Mouse (Mus musculus) liver, embryonic 16.5 days (tissue): ENCODE data around the gene Best2. TPM values are rescaled to one million over a fixed set of nuclear protein-coding genes. Genes with fewer than 3 reads are reported as not detected.

Experiments used
- ATAC-seq: fragments of 200-750 bp; cut with Nextera tagmentation; 2 replicates; pipeline ENCODE4 v1.8.0; 2017; ENCODE audit warnings: low read depth, mild to moderate bottlenecking, moderate number of reproducible peaks, moderate library complexity
- H3K27ac ChIP-seq: fragments of 300-500 bp; sonication (generic); 2 replicates; pipeline ENCODE4 v1.5.1; 2014; ENCODE audit warnings: mild to moderate bottlenecking, low read length
- H3K27me3 ChIP-seq: fragments of 300-500 bp; sonication (generic); 2 replicates; pipeline ENCODE4 v1.6.1; 2014; ENCODE audit warnings: low read depth, low read length, mixed read lengths; ENCODE audit not compliant: control insufficient read depth, insufficient read depth
- H3K36me3 ChIP-seq: fragments of 300-500 bp; sonication (generic); 2 replicates; pipeline ENCODE4 v1.6.1; 2014; ENCODE audit warnings: mild to moderate bottlenecking; ENCODE audit not compliant: control insufficient read depth, insufficient read depth
- H3K4me1 ChIP-seq: fragments of 300-500 bp; sonication (generic); 2 replicates; pipeline ENCODE4 v1.6.1; 2014; ENCODE audit warnings: low read depth, low read length, mixed read lengths; ENCODE audit not compliant: control insufficient read depth
- H3K4me2 ChIP-seq: fragments of 300-500 bp; sonication (generic); 2 replicates; pipeline ENCODE4 v1.6.1; 2014; ENCODE audit warnings: low read depth, low read length, mixed read lengths
- H3K4me3 ChIP-seq: fragments of 300-500 bp; sonication (generic); 2 replicates; pipeline ENCODE4 v1.5.1; 2014; ENCODE audit warnings: low read depth, mild to moderate bottlenecking, low read length
- H3K9ac ChIP-seq: fragments of 300-500 bp; sonication (generic); 2 replicates; pipeline ENCODE4 v1.6.1; 2014; ENCODE audit warnings: low read depth, low read length
- H3K9me3 ChIP-seq: fragments of 300-500 bp; sonication (generic); replicated peaks from 2 replicates; pipeline ENCODE4 v1.6.1; 2016; ENCODE audit warnings: low read length; ENCODE audit not compliant: control insufficient read depth
- WGBS: fragments of 180-500 bp; shearing (Covaris S2); extraction: QIAGEN DNeasy Blood & Tissue Kit; methylation state at CpG from one replicate; pipeline ENCODE4 v1.1.7; 2014; ENCODE audit not compliant: insufficient replicate concordance; 5-methylcytosine and 5-hydroxymethylcytosine counted together
- polyA plus RNA-seq: library from polyadenylated mRNA; unstranded; fragments of >200 nt; fragmentation: Nextera tagmentation; extraction: Ambion mirVana; gene quantifications from 2 replicates; pipeline ENCODE4 v1.2.1, GENCODE M21; 2015

Best2 gene
- polyA plus RNA-seq, 1 experiment from 2014 or later, result not detected

DNA sequence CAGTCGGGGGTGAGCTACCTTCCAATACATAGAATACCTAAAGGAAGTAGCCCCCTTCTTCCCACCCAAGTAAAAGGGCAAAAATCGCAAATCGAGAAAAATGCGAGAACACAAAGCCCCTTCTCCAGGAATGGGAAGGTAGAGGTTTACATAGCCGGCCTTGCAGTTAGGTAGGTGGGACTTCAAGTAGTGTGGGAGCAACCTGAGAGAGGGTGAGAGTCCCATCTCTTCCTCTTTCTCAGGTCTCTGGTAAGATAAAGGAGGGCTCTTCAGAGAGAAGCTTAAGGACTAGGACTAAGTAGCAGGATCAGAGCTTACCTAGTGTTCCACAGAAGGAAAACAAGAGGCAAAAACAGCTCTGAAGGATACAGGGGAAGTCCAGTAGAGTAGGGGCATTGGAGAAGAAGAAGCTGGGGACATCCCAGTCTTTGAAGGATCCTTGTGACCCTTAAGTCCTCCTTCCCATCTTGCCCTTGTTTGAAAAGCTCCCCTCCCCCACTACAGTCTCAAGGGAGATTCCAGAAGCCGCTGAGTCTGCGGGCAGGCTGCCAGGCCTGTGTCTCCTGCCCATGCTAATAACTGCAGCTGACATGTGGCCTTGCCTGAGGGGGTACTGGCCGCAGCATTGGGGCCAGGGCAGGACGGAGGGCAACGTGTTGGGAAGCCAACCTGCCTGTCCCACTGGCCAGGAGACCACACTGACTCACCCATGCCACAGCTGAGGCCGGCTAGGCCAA lies 33.5 kb downstream of the Best2 start:
- Histone ChIP-seq H3K4me1 (peaks cover 94% of the 10 kb centered on the region), H3K9me3 (no peaks in the 10 kb centered on the region), H3K36me3 (no peaks in the 10 kb centered on the region), H3K27me3 (peaks cover 9% of the 10 kb centered on the region), H3K4me2 (peak overlapping the region; percentile 98), H3K4me3 (peak overlapping the region; percentile 75), H3K9ac (peak overlapping the region; percentile 59), H3K27ac (peak overlapping the region; percentile 84)
- 51% methylated on average over 11 of the region's 11 CpGs for WGBS
- no peak for ATAC-seq

DNA sequence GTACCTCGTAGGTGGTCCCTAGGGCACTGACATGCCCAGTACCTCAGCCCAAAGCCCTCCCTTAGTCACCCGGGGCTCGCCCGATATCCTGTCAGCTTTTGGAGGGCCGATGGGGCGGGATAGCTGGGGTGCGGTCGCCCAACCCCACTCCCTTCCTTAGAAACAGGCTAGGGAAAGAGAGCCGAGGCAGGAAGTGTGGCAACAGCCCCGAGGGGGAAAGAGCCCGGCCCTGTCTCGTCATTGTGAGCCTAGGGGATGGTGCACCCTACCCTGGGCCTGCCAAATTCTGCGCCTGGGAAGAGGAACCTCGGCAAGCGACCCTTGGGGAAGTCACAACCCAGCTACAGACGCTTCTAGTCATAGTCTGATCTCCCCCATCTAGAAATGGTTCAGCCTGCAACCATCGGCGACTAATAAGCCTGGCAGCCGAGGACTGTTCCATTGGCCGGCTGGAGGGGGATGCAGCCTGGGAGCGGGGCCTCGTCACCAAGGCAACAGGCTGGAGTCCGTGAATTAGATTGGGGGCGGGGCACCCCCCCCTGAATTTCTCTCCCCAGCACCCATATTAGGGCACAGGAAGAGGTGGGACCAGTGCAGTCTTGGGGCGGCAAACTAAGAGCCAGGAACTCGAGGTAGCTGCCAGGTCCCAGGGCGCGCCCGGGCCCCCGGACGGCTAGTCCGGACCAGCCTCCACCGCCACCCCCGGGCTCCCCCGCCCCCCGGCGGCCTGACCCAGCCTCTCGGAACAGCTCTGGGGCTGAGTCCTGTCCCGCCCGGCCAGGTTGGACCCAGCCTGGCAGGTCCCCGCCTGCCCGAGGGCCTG lies 34.5 kb downstream of the Best2 start:
- no peaks in the 10 kb centered on the region; the same call in 1 of the 2 replicates for H3K36me3 ChIP-seq
- H3K4me3 ChIP-seq, result peak overlapping the region; percentile 75
- ATAC-seq, result peak; percentile 26
- H3K9me3 ChIP-seq, result no peaks in the 10 kb centered on the region
- H3K27ac ChIP-seq, result peak overlapping the region; percentile 84
- peaks cover 9% of the 10 kb centered on the region for H3K27me3 ChIP-seq
- WGBS, result 4% methylated on average over 35 of the region's 42 CpGs
- peaks cover 94% of the 10 kb centered on the region for H3K4me1 ChIP-seq
- peak overlapping the region; percentile 98 for H3K4me2 ChIP-seq
- H3K9ac ChIP-seq, result peak overlapping the region; percentile 59

DNA sequence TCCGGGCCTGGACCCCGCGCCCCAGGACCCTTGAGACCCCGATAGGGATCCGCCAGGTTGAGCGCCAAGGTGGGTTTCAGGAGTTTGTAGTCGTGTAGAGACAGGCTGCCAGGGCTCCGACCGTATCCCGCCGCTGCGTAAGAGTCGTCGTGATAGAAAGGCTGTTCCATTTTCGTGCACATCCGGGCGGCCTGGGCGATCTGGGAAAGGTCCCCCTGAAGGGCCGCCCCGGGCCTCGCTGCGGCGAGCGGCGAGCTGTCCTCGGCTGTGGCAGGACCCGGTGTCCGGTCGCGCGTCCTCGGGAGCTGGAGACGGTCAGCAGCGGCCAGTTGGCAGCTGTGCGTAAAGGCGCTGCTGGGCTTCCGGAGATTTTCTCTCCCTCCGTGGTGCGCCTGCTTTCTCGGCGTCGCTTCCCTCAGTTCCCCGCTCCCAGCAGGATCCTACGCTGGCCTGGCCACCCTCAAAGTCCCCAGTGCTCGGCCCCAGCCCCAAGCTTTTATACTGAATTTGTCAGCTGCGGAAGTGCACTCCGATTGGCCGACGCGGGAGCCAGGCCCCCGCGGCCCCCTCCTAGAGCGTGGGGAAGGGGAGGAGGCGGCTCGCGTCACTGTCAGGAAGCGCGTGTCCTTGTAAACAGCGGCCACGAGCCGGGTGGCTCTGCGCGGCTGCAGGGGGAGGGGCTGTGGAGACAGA lies 35.9 kb downstream of the Best2 start, which contains the start of gene Junb:
Gene Junb, minus strand, starts transcription at position 471 of the 693 bp plus-strand sequence.
- Histone ChIP-seq H3K27me3 (peaks cover 9% of the 10 kb centered on the region), H3K36me3 (peaks cover 14% of the 10 kb centered on the region), H3K4me2 (peak within 1 kb of the TSS; percentile 98), H3K9ac (peak within 1 kb of the TSS; percentile 73), H3K4me1 (peaks cover 94% of the 10 kb centered on the region), H3K27ac (peak within 1 kb of the TSS; percentile 97), H3K4me3 (peak within 1 kb of the TSS; percentile 75), H3K9me3 (no peaks in the 10 kb centered on the region)
- peak; percentile 35 for ATAC-seq
- WGBS, result under 1% methylated on average over 63 of the region's 63 CpGs

DNA sequence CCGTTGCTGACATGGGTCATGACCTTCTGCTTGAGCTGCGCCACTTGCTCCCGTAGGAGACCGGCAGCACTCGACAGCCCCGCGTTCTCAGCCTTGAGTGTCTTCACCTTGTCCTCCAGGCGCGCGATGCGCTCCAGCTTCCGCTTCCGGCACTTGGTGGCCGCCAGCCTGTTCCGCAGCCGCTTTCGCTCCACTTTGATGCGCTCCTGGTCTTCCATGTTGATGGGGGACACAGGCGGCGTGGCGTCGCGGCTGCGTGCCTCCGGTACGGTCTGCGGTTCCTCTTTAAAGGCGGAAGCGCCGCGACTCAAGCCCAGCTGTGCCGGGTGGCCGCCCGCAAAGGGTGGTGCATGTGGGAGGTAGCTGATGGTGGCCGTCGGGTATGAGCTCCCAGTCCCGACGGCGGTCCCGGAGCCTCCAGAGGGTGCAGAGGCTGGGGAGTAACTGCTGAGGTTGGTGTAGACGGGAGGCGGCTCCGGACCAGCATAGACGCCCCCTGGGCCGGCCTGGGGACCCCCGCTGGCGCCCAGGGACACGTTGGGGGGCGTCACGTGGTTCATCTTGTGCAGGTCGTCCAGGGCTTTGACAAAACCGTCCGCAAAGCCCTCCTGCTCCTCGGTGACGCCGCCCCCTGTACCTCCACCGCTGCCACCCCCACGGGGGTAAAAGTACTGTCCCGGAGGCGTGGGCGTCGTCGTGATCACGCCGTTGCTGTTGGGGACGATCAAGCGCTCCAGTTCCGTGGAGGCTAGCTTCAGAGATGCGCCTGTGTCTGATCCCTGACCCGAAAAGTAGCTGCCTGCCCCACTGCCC lies 36.7 kb downstream of the Best2 start:
- peak overlapping the region; percentile 98 for H3K4me2 ChIP-seq
- WGBS, result under 1% methylated on average over 70 of the region's 70 CpGs
- peaks cover 97% of the 10 kb centered on the region for H3K4me1 ChIP-seq
- peaks cover 9% of the 10 kb centered on the region for H3K27me3 ChIP-seq
- peaks cover 21% of the 10 kb centered on the region for H3K36me3 ChIP-seq
- H3K4me3 ChIP-seq, result peak overlapping the region; percentile 75
- H3K9me3 ChIP-seq, result no peaks in the 10 kb centered on the region
- H3K9ac ChIP-seq, result peak overlapping the region; percentile 73
- ATAC-seq, result no peak
- peak overlapping the region; percentile 97 for H3K27ac ChIP-seq

DNA sequence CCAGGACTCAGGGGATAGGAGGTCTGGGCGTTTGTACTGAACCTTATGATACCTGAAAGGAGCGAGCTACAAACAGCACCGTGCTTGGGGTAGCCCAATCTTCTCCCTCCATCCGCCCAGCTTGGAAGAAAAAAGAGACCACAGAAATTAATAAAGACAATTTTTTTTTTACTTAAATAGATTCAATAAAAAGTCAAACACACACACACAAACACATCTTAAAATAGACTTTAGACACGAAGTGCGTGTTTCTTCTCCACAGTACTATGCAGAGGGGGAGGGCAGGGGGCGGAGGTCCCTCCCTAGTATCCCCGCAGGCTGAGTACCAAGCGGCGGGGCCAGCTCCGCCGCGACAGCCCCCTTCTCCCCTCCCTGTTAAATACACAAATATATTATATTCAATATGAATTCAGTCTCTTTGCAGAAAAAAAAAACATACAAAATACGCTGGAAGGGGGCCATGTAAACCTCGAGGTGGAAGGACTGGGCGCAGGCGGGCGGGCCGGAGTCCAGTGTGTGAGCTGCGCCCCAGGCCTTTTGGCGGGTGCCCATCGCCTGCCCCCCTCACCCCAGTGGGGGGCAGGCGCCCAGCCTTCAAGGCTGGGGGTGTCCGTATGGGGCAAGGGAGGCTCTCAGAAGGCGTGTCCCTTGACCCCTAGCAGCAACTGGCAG lies 37.4 kb downstream of the Best2 start:
- ATAC-seq, result no peak
- peak overlapping the region; percentile 97 for H3K27ac ChIP-seq
- H3K4me1 ChIP-seq, result peaks cover 95% of the 10 kb centered on the region
- peak overlapping the region; percentile 98 for H3K4me2 ChIP-seq
- peaks cover 9% of the 10 kb centered on the region for H3K27me3 ChIP-seq
- no peaks in the 10 kb centered on the region for H3K9me3 ChIP-seq
- H3K9ac ChIP-seq, result peak overlapping the region; percentile 73
- H3K4me3 ChIP-seq, result peak overlapping the region; percentile 75
- H3K36me3 ChIP-seq, result peaks cover 29% of the 10 kb centered on the region
- WGBS, result under 1% methylated on average over 25 of the region's 25 CpGs

DNA sequence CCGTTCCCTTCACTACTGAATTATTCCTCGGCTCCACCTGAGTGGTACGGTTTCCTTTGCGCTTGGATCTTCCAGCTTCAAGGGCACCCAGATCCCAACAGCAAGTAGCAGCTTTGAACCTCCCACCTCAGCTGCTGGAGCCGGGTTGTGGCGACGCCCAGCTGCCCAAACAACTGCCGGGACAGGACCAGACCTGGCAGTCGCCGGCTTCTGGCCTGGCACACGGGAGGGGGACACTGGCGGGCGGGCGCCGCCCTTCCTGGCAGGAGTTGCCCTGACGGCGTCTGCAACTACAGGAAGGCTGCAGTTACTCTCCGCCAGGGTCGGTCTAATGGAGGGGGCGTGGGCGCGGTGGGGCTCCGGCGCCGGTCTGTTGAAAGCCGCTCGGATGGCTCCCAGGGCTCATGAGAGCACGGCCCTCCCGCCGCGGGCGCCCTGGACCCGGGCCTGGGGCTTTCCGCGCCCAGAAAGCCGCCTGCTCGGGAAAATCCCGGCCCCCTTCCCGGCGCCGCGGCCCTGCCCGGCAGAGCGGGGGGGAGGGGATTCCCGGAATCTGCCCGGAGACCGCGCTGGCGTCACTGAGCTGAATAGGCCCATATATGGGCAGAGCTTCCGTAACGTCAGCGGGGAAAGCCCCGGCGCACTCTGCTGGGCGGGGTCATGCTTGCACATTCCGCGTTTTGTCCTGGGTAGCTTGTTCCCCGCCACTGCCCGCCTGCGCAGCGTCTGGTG lies 38.1 kb downstream of the Best2 start:
- peak overlapping the region; percentile 98 for H3K4me2 ChIP-seq
- WGBS, result under 1% methylated on average over 61 of the region's 61 CpGs
- peaks cover 9% of the 10 kb centered on the region for H3K27me3 ChIP-seq
- ATAC-seq, result peak; percentile 79
- H3K4me1 ChIP-seq, result peaks cover 92% of the 10 kb centered on the region
- H3K27ac ChIP-seq, result peak overlapping the region; percentile 97
- peak overlapping the region; percentile 75 for H3K4me3 ChIP-seq
- peaks cover 36% of the 10 kb centered on the region for H3K36me3 ChIP-seq
- peak overlapping the region; percentile 73 for H3K9ac ChIP-seq
- no peaks in the 10 kb centered on the region for H3K9me3 ChIP-seq

DNA sequence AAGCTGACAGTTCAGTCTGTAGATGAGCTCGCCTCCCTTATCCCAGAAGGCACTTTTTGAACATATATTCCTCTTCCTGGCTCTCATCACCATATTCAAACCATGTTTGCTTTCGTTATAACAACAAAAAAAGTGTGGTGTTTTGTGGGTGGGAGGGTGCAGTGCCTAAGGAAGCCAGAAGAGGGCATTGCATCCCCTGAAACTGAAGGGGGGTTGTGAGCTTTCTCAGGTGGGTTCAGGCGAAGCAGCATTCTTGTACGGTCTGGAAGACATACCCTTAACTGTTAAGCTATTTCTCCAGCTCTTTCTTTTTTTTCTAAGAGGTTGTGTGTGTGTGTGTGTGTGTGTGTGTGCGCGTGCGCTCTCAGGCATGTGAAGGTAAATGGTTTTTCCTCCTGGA lies 38.9 kb downstream of the Best2 start:
- H3K36me3 ChIP-seq, result peaks cover 42% of the 10 kb centered on the region
- H3K27me3 ChIP-seq, result peaks cover 9% of the 10 kb centered on the region
- H3K27ac ChIP-seq, result peak overlapping the region; percentile 97
- 22% methylated on average over 7 of the region's 7 CpGs for WGBS
- no peak for ATAC-seq
- peak overlapping the region; percentile 75 for H3K4me3 ChIP-seq
- peak overlapping the region; percentile 73 for H3K9ac ChIP-seq
- peak overlapping the region; percentile 98 for H3K4me2 ChIP-seq
- peaks cover 88% of the 10 kb centered on the region for H3K4me1 ChIP-seq
- H3K9me3 ChIP-seq, result no peaks in the 10 kb centered on the region
